Mouse (Mus musculus) bone marrow, adult 2 months (tissue): ENCODE results near the gene Slc4a1.

ENCODE experiments used
- CTCF ChIP-seq: fragments of 200-500 bp; IDR thresholded peaks from 2 replicates; pipeline ENCODE4 v1.5.1; 2011; ENCODE audit warnings: low read length, control low read depth; ENCODE audit not compliant: control insufficient read depth, insufficient read depth
- POLR2A ChIP-seq: fragments of 200-500 bp; IDR thresholded peaks from 2 replicates; pipeline ENCODE4 v1.6.1; 2011; ENCODE audit warnings: low read depth, mild to moderate bottlenecking, control low read depth, low read length, borderline replicate concordance; ENCODE audit not compliant: control insufficient read depth

DNA sequence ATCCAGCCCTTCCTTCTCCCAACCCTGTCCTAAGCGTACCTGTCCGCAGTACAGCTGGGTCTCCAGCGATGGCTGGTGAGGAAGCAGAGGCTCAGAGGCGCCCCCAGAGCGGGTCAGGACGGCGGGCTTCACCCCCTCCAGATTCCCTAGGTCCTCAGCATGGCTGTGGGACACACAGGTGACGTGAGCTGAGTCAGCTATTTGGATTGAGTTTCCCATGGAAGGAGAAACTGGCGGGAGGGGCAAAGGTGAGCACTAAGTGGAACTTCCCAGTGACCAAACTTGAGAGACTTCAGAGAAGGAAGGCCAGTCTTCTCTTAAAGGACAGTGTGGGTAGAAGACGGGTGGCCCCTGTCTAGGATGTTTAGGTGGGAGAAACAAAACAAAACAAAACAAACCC lies 7.6 kb downstream of the Slc4a1 start:
- no peak for TF ChIP-seq CTCF
- no peak for TF ChIP-seq POLR2A
